Mouse (Mus musculus) hindbrain, embryonic 10.5 days (tissue): ENCODE measurements around the gene Olfr697. TPM values are rescaled to one million over a fixed set of nuclear protein-coding genes. Genes with fewer than 3 reads are reported as not detected.

Experiments
- DNase-seq: peaks from one replicate; pipeline ENCODE4 v3.0.0-alpha.2; 2017; ENCODE audit warnings: low spot score
- H3K27ac ChIP-seq: fragments of 300-500 bp; sonication (generic); 2 replicates; pipeline ENCODE4 v1.5.1; 2016; ENCODE audit warnings: mild to moderate bottlenecking, moderate library complexity
- H3K27me3 ChIP-seq: fragments of 300-500 bp; sonication (generic); 2 replicates; pipeline ENCODE4 v1.6.1; 2016; ENCODE audit warnings: mild to moderate bottlenecking; ENCODE audit not compliant: poor library complexity, insufficient read depth, severe bottlenecking
- H3K36me3 ChIP-seq: fragments of 300-500 bp; sonication (generic); 2 replicates; pipeline ENCODE4 v1.6.1; 2016; ENCODE audit warnings: mild to moderate bottlenecking, moderate library complexity
- H3K4me1 ChIP-seq: fragments of 300-500 bp; sonication (generic); replicated peaks from 2 replicates; pipeline ENCODE4 v1.6.1; 2016; ENCODE audit warnings: mild to moderate bottlenecking
- H3K4me3 ChIP-seq: fragments of 300-500 bp; sonication (generic); 2 replicates; pipeline ENCODE4 v1.5.1; 2016; ENCODE audit warnings: mild to moderate bottlenecking, moderate library complexity
- H3K9me3 ChIP-seq: fragments of 300-500 bp; sonication (generic); 2 replicates; pipeline ENCODE4 v1.6.1; 2016; ENCODE audit warnings: mild to moderate bottlenecking, moderate library complexity
- WGBS: fragments of 180-500 bp; shearing (Covaris S2); methylation state at CpG from one replicate; pipeline ENCODE4 v1.1.7; 2016; 5-methylcytosine and 5-hydroxymethylcytosine counted together
- polyA plus RNA-seq: library from polyadenylated mRNA; unstranded; fragments of >200 nt; fragmentation: Nextera tagmentation; extraction: Ambion mirVana; gene quantifications from 2 replicates; pipeline ENCODE4 v1.2.1, GENCODE M21; 2016

Olfr697 gene
- polyA plus RNA-seq, 1 experiment from 2014 or later, result not detected

DNA sequence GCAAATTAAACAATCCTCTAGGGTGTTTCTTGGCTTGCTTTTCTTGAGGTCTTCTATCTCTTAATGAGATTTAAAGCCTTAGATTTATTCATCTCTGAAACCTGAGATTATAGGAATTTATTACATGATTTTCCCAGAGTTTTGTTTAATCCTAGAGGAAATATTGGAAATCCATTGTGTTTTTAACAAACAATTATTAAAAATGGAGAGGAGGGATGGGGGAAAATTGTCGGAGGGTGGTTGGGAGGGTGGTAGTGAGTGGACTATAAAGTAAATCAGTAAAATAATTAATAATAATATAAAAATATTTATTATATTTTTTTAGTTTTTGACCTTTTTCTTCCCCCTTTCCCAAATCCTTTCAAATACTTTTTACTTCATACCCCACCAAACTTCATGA, 50.5 kb downstream of the Olfr697 start, which contains the start of gene Olfr694:
Gene Olfr694, minus strand, starts transcription at position 101 of the 400 bp plus-strand sequence.
- no peaks in the 10 kb centered on the region for H3K36me3 ChIP-seq
- H3K27ac ChIP-seq, result no peak within 1 kb of the TSS
- no peak for DNase-seq
- 87% methylated on average over 1 of the region's 1 CpGs for WGBS
- no peaks in the 10 kb centered on the region for H3K27me3 ChIP-seq
- H3K9me3 ChIP-seq, result no peaks in the 10 kb centered on the region
- no peak within 1 kb of the TSS for H3K4me3 ChIP-seq
- H3K4me1 ChIP-seq, result no peaks in the 10 kb centered on the region

Other genes starting within 250 kb of the Olfr697 start
- not detected in 2 replicates for gene Olfr693, start 61.9 kb downstream of the Olfr697 start, polyA plus RNA-seq
- gene Olfr694, start 50.6 kb downstream of the Olfr697 start, polyA plus RNA-seq, result not detected in 2 replicates
- not detected in 2 replicates for gene Olfr695, start 26.0 kb downstream of the Olfr697 start, polyA plus RNA-seq
- not detected in 2 replicates for gene Olfr698, start 13.0 kb upstream of the Olfr697 start, polyA plus RNA-seq
- not detected in 2 replicates for gene Olfr699, start 50.8 kb upstream of the Olfr697 start, polyA plus RNA-seq
- gene Olfr700, start 66.4 kb upstream of the Olfr697 start, polyA plus RNA-seq, result not detected in 2 replicates
- gene Olfr701, start 71.7 kb upstream of the Olfr697 start, polyA plus RNA-seq, result not detected in 2 replicates
- gene Olfr702, start 91.5 kb upstream of the Olfr697 start, polyA plus RNA-seq, result not detected in 2 replicates
- not detected in 2 replicates for gene Olfr703, start 100.9 kb upstream of the Olfr697 start, polyA plus RNA-seq
- gene Olfr704, start 120.7 kb upstream of the Olfr697 start, polyA plus RNA-seq, result not detected in 2 replicates
- not detected in 2 replicates for gene Olfr705, start 134.4 kb upstream of the Olfr697 start, polyA plus RNA-seq
- gene Olfr706, start 145.7 kb upstream of the Olfr697 start, polyA plus RNA-seq, result not detected in 2 replicates
- gene Olfr707, start 158.8 kb upstream of the Olfr697 start, polyA plus RNA-seq, result not detected in 2 replicates
- gene Olfr1532-ps1, start 165.6 kb upstream of the Olfr697 start, polyA plus RNA-seq, result not detected in 2 replicates
- gene Olfr709-ps1, start 189.8 kb upstream of the Olfr697 start, polyA plus RNA-seq, result not detected in 2 replicates
- gene Olfr710, start 205.9 kb upstream of the Olfr697 start, polyA plus RNA-seq, result not detected in 2 replicates
- gene Olfr6, start 221.5 kb upstream of the Olfr697 start, polyA plus RNA-seq, result not detected in 2 replicates
- not detected in 2 replicates for gene Olfr711, start 233.0 kb upstream of the Olfr697 start, polyA plus RNA-seq